Mouse (Mus musculus): ENCODE measurements around the gene Dpy19l2. TPM values are rescaled to one million over a fixed set of nuclear protein-coding genes. Genes with fewer than 3 reads are reported as not detected.

Dpy19l2 gene
- polyA plus RNA-seq, 1 experiment from 2014 or later: 0.09 TPM

DNA sequence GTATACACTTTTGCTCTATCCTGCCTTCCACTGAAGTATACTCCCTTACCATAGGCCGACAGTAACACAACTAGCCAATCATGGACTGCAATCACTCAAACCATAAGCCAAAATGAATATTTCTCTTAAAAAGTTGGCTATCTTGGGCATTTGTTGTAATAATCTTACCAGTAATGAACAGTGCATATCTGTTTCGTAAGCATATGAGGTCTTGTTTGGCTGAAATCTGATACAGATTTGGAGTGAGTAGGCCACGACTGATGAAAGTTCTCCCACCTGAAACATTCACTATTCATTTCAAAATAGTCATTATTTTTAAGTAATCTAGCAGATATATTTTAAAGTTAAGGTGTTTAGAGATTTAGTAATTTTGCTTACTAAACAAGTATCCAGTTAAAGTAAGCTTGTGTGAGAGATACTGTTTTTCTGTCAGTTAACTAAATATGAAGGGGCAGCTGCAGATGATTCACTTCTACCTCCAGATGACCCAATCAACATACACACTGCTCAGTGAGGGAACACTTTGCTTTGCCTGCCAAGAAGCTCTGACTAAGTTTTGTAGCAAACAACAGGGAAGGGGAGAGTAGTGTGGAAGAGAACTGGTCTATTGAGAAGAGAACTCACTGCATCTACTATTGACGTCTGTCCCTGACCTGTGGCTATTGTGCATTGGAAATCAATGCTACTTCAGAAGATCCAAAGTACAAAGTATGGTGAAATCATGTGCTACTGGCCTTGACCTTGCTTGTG lies 184.5 kb downstream of the Dpy19l2 start:
- Histone ChIP-seq H3K4me2 (no peak overlapping the region), H3K4me3 (no peak overlapping the region), H3K4me1 (no peaks in the 10 kb centered on the region), H3K27me3 (no peaks in the 10 kb centered on the region), H3K36me3 (no peaks in the 10 kb centered on the region), H3K9ac (no peak overlapping the region), H3K9me3 (no peaks in the 10 kb centered on the region), H3K27ac (no peak overlapping the region)
- 82% methylated on average over 4 of the region's 4 CpGs for WGBS
- ATAC-seq (ENCODE audit: insufficient number of reproducible peaks, low FRiP score, low TSS enrichment, low read depth): no peak

DNA sequence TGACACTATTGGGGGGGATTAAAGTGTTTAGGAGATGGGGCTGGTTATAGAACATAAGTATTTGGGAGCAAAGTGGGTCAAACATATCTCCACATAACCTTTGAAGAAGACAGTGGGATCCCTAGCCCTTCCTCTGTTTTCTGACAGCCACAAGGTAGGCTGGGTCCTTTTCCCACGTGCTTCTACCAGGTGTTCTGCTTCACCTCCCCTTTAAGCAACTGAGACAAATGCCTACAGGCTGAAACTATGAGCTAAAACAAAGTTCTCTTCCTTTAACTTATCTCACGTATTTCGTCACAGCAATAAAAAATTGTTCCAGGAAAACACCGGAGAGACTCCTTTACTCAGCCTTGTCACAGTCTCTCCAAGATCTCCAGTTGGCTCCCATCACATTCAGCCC lies 187.2 kb downstream of the Dpy19l2 start:
- Histone ChIP-seq H3K27ac (no peak overlapping the region), H3K4me3 (no peak overlapping the region), H3K4me1 (no peaks in the 10 kb centered on the region), H3K9me3 (no peaks in the 10 kb centered on the region), H3K36me3 (no peaks in the 10 kb centered on the region), H3K4me2 (no peak overlapping the region), H3K27me3 (no peaks in the 10 kb centered on the region), H3K9ac (no peak overlapping the region)
- no peak for ATAC-seq (ENCODE audit: insufficient number of reproducible peaks, low FRiP score, low TSS enrichment, low read depth)
- WGBS: 83% methylated on average over 4 of the region's 4 CpGs

Other genes starting within 250 kb of the Dpy19l2 start
- 10.9 and 12.0 TPM in 2 replicates for gene Dpy19l1, start 193.2 kb downstream of the Dpy19l2 start, polyA plus RNA-seq (2015; fragmentation: Nextera tagmentation; extraction: Ambion mirVana)
- gene Cypt4, start 71.1 kb downstream of the Dpy19l2 start, polyA plus RNA-seq (2015; fragmentation: Nextera tagmentation; extraction: Ambion mirVana): not detected in 2 replicates
- 0.01 TPM in 1 of 2 replicates, not detected in the other for gene Tbx20, start 78.0 kb upstream of the Dpy19l2 start, polyA plus RNA-seq (2015; fragmentation: Nextera tagmentation; extraction: Ambion mirVana)

Measured in limb, embryonic 15.5 days (tissue).